Mouse (Mus musculus) heart, adult 2 months (tissue): ENCODE results near the gene Vegfb.

ENCODE experiments used
- CTCF ChIP-seq: fragments of 200-600 bp; IDR thresholded peaks from 2 replicates; pipeline ENCODE4 v1.8.1; 2022; ENCODE audit warnings: antibody characterized with exemption, mild to moderate bottlenecking, moderate library complexity
- EP300 ChIP-seq: fragments of 200-500 bp; IDR thresholded peaks from 2 replicates; pipeline ENCODE4 v1.6.1; 2011; ENCODE audit warnings: low read depth, low read length, control low read depth; ENCODE audit not compliant: insufficient read depth

- TF ChIP-seq CTCF (no peak), EP300 (no peak)
These were observed 1.3 kb downstream of the Vegfb start for GRCm38 (mm10) chr19:6985951-6986708.
